Mouse (Mus musculus) urinary bladder, postnatal 10 days (tissue): Measurements from ENCODE around the gene Birc3.
A peak's percentile ranks its signal among the peaks of the same experiment; 100 is the strongest.
"Not testable (repeated sequence)": the region's sequence is repeated elsewhere in the genome, so short reads cannot be mapped to it uniquely, and the experiment has no call there.

Source experiments
- DNase-seq: peaks from one replicate; pipeline ENCODE4 v3.0.0; 2022; ENCODE audit warnings: low spot score

Birc3 gene

DNA sequence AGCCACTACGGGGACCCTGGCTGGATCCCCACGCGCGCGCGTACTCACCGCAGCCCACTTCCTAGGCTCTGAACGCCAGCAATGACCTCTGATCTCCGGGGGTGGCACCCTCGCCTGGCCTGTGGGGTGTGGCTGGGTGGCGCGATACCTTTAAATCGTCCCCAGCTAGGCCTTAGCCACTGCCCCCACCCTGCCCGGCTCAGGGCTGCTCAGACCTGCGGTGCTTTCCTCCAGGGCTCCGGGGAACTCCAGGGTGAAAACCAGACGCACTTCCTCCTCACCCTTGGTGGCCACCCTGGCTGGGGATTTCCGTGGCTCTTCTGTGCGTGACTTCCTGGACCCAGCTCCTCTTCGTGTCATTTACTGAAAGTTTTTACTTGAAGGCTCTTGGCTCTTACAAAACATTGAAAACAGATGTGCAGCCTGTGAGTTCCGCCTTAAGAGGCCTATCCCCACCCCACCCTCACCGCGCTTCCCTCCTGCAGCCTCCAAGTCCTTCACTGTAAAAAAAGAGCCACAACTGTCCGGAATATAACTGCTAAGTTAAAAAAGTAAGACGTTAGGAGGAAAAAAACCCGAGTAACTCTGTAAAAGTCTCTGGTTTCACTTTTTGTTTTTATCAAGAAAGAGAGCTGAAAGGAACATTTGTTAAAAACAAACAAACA, at the start of gene Birc3:
Gene Birc3, minus strand, starts transcription at position 412 of the 665 bp plus-strand sequence.
- peak; percentile 14 for DNase-seq

DNA sequence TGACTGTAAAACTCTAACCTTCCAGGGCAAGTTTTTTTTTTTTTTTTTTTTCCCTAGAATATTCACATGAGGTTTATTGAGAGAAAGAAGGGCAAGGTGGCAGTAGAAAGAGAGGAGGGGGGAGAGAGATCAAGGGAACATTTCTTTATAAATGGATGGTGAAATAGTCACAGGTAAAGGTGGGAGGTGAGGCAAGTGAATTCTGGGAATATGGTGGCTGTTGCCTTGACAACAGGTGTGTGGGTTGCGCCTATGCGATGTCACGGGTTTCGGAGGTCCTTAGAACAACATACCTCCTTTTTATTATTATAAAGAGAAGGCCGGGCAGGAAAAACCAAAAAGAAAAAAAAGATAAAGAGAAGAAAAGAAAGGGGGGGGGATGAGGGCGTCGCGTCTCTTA, 41.9 kb upstream of the Birc3 start:
- DNase-seq: no peak

DNA sequence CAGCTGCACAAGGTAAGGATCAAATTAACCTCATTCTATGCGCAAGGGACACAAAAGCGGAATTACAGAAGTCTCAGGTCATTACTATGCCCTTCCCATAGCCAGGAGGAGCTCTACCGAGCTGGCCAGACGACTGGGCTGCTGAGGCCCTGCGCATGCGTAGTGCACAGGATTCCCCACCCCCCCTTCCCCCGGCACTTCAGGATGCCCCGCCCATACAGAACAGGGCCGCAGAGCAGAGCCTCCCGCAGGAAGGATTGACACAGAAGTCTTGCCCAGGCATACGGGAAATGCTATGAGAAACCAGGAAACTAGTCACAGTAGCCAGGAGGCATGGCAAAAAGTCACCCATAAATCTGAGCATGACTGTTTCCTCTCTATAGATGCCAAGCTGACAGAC, 41.5 kb upstream of the Birc3 start:
- no peak for DNase-seq

DNA sequence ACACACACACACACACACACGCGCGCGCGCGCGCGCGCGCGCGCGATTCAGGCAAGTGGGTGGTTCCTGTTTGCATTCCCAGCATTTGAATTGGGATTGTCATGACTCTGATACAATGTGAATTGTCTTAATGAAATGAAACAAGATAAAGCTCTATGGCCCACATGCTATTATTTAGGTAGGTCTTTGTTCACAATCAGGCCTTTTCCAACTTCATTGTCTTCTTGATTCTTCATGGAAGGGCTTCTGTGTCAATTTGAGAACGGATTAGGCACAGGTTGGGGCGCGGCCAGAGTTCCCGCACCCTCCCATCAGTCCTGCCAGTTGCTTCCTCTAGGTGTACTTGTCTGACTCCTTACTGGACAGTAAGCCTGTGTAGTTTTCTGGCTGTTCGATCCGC, 41.0 kb upstream of the Birc3 start:
- DNase-seq: no peak

DNA sequence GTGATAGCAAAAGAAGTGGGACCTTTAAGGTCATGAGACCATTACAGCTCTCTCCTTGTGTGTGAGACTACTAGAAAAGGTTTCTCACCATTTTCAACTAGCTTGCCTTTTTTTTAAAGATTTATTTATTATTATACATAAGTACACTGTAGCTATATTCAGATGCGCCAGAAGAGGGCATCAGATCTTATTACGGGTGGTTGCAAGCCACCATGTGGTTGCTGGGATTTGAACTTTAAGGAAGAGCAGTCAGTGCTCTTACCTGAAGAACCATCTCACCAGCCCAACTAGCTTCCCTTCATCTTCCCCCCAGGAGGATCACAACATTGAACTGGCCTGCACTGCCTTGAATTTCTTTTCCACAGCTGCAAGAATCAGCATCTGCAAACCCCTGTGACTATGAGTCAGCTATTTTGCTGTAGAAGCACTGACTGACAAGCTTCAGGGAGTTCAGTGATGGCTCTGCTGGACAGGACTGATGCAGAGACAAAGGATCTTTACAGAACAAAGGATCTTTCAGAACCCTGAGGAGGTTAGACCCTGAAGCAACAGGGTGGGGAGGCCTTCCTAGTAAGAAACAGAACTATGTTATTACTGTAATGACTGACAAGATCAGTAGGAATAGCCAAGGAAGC, 34.5 kb upstream of the Birc3 start:
- DNase-seq: no peak

DNA sequence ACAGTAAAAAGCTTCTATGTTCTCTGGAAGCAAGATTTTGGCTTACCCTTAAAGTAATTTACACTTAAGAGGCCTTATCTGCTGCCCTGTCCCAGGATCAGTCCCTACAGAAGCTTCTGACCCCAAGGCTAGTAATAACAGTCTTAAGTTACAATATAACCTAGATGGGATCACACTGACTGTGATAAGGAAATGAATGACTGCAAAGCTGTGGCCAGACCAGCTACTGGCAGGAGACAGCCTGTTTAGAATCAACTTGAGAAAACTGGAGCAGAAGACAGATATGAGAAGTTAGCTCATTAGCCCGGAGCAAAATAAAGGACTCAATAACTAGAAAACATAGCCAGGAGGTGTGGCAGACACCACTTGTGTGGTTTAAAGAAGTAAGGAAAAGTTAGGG, 33.6 kb upstream of the Birc3 start:
- no peak for DNase-seq

DNA sequence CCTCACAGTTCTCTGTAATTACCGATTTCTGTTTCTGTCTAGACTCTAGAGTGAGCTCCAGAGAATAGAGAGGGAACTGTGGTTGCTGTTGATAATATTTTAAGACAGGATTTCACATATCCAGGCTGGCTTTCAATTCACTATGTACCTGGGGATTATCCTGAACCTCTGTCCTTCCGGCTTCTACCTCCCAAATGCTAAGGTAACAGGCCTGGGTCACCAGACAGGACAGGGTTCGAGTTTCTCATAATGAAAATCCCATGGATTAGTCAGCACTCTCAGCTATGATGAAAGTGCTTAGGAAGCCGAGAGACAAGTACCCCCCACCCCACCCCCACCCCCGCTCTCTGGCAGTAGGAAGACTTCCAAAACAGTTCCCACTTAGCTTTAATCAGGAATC, 30.8 kb upstream of the Birc3 start:
- DNase-seq: no peak

DNA sequence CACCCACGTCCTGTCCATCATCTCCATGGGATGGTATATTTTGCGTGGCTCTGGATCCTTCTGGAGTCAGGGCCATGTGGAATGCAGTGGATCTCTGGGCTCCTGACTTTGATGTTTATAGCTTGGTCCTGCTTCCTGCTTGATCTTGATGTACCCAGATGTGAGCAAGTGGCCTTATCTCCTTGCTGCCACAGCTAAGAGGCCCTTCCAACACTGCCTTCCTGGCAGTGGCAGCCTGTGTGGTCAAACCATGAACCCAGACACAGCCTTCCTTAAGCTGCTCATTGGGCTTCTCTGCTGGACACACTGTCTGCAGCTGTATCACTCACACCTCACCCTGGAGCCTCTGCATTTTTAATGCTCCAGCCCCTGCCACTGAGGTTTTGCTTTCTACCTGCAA, 30.3 kb upstream of the Birc3 start:
- no peak for DNase-seq

DNA sequence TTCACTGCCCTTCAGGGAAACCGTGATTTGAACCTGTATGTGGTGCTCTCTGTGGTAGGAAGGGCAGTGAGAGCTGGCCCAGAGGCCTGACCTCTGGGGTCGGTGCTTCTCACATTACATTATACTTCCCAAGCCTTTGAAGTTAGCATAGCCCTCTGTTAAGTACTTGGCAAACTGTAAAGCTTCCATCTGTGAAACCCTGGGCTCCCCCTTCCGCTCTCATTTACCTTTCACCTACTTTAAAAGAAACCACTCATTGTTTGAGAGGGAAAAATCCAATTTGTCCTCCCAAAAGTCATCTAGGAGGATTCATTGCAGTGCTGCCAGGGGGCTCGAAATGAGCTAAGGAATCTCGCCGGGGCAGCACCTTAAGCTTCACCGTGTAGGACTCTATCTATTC, 29.3 kb upstream of the Birc3 start:
- no peak for DNase-seq

DNA sequence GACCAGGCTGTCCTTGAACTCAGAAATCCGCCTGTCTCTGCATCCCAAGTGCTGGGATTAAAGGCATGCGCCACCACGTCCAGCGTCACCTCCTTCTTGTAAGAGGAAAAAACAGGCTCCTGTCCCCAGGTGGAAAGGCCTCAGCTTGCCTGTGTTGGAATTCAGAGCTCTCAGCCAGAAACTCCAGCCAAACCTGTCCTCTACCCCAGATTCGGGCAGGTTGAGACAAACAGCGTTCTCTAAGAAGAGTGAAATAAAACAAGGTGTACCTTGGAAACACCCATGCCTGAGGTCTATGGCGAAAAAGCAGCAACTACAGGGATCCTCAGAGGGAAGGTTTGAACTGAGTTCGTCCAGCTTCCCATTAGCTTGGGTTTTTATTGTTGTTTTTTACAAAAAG, 28.0 kb upstream of the Birc3 start:
- no peak for DNase-seq

DNA sequence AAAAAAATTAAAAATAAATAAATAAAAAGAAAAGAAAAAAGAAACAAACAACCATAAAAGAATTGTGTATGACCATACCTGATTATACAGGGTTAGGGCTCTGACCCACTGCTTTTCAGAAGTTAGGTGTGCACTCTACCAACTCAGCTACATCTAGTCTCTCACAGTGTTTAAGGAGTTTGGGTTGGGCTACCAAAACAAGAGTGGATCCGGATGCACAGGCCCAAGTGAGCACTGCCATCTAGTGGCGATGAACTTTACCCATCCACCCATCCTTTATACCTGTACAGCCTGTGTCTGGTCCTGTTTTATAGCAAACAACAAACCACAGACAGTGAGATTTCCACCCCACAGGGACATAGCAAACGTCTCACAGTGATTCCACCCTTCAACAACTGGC, 24.5 kb upstream of the Birc3 start:
- DNase-seq: no peak

DNA sequence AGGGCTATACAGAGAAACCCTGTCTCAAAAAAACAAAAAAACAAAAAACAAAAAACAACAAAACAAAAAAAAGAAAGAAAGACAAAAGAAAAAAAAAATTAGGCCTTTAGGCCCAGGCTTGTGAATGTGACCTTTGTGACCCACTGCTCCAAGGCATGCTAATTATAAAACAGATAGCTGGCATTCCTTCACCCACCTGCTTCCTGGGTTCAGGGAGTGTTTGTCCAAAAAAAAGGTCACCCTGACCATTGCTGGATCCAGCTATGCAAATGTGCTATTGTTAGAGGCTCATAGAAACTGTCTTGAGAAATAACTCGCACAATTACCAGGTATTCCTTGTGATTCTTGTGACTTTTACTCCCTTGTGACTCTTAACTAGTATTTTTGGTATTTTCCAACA, 18.8 kb upstream of the Birc3 start:
- not testable (repeated sequence) for DNase-seq

DNA sequence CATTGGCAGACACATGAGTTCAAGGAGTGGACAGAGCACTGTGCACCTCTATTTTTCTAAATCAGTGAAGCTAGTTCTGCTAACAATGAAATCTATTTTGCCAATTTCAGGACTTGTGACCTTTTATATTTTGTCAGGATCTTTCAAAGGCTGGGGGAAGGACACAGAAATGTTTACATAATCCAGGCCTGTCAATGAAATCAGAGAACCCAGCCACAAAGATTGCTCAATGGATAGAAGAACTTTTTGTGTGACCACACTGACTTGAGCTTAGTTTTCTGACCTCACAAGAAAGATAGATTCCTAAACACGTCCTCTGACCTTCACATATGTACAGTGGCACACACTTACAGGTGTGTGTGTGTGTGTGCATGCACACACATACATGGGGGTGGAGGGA, 18.2 kb upstream of the Birc3 start:
- no peak for DNase-seq

DNA sequence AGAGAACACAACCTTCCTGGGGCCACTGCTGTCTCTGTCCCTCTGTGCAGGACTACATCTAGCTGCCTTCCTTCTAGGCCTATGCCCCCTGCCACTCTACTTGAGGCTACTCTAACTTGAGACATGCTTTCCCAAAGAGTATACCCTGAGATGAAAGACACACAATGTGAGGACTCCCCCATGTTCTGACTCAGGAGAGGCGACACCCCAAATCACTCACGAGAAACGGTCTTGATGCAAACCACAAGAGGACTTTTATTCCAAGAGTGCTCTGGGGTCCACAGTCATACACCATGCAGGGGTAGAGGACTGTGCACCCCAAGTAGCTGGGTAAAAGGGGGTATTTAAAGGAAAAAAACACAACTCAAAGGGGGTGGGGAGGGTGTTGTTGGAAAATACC, 11.4 kb upstream of the Birc3 start:
- DNase-seq: no peak

DNA sequence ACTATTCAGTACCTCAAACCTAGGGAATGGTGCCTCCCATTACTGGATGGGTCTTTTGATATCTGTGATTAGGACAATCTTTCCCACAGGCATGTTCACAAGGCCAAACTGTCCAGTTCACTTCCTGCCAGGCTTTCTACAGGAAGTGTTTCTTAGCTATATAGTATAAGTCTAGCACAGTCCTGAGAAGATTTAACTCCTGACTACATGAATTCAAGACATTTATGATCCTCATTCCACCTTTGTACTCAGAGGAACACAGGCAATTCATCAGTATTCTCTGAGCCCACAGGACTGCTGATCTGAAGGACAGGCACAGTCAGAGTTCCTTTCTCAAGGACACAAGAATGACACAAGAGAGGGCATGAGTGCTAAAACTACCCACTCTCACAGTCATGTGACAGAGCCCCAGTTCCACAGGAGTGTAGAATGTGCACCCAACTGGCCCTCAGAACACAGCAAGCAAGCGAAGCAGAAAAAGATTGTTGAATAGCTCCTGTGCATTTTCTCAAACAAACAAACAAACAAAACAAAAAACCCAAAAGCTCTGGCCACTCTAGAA, 9.4 kb upstream of the Birc3 start:
- DNase-seq: no peak

DNA sequence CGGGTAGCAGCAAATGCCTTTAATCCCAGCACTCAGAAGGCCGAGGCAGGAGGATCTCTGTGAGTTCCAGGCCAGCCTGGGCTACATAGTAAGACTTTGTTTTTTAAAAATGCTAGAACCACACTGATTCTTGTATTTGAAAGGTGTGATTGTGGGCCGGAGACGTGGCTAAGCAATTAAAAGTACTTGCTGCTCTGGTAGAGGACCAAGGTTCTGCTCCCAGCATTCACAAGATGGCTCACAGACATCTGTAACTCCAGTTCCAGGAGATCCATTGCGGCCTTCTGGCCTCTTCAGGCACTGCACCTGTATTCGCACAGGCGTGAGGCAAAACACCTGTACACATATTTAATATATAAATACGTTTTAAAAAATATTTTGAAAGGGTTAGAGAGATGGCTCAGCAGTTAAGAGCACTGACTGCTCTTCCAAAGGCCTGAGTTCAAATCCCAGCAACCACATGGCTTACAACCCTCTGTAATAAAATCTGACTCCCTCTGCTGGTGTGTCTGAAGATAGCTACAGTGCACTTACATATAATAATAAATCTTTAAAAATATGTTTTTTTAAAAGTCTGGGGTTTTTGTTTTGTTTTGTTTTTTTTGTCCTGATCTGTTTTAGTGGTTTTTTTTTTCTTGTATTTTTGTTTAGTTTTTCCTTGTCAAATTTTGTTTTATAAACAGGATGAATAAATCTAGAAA, 675 bp upstream of the Birc3 start:
- no peak for DNase-seq

DNA sequence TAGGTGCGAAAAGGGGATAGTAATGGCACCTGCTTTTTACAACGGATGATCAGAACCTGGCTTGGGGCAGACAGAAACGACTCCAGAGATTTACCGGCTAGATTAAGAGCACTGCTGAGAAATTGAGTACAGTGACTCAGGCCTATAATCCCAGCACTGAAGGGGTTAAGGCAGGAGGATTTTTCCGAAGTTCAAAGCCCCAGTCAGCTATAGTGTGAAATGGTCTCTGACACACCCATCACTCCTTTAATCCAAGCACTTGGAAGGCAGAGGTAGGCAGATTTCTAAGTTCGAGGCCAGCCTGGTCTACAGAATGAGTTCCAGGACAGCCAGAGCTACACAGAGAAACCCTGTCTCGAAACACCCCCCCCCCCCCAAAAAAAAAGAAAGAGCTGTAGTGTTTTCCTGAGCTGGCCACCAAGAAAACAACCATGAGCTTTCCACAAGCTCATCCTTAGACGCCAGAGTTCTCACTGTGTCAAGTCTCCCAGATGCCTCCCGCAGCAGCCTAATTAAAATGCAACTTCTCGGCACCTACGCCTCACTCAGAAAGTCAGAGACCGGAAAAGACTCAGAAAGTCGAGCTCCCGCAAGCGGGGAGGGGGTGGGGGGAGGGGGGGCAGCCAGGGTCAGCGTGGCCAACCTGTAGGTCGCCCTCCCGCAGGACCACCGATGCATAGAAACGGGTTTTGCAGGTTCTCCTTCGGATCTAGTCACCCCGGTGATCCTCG, 777 bp downstream of the Birc3 start:
- DNase-seq: no peak

DNA sequence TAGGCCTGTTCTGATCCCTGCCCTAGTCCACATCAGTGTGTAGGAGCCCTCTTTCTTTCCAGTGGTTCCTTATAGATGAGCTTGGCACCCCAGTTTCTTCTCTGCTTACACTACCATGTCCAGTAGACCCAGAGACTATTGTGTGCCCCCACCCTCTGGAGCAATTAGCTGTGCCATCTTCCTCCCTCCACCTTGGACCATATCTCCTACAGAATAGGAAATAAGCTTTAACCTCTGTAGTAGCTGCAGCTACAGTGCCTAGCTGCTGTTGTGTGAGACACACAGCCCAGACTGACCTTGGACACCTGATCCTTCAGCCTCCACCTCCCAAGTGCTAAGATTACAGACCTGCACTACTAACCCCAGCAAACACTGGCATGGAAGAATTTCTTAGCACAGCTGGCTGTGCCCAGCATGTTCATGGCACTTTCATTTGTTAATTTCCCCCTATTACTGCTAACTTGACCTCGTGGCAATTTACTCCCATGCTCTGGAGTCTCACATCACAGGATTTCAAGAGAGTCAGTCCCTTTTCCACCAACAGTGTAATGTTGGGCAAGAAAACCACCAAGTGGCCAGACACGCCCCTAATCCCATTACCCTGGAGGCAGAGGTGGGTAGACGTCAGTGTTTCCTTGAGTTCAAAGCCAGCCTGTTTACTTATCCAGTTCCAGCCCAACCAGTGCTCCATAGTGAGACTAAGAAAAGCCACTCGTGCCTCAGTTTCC, 1.5 kb downstream of the Birc3 start:
- no peak for DNase-seq

DNA sequence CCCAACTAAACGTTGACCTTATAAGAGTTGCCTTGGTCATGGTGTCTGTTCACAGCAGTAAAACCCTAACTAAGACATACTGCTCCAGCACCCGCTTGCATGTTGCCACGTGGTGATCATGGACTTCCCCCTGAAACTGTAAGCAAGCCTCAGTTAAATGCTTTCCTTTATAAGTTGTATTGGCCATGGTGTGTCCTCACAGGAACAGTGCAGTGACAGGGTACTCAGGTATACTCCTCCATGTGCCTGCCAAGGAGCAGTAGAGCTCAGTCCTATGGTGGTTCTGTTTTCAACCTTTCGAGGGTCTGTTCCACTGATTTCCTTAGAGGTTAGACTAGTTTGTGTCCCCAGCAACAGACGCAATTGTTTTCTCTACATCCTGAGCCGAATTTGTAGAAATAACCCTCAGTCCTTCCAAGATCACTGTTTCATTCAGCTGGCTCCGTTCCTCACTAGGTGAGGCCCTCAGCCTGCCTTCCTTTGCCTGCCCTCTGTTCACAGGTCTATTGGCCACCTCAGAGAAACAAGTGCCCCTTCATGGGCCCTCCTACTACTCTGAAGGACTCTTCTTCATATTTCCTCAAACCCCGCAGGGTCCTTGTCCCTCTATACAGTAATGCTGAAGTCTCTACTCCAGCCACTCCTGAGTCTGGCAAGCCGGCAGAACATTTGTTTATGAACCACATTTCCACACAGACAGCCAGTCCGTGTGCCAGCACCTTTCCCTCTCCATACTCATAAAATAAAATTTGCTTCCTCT, 2.2 kb downstream of the Birc3 start:
- DNase-seq: no peak

DNA sequence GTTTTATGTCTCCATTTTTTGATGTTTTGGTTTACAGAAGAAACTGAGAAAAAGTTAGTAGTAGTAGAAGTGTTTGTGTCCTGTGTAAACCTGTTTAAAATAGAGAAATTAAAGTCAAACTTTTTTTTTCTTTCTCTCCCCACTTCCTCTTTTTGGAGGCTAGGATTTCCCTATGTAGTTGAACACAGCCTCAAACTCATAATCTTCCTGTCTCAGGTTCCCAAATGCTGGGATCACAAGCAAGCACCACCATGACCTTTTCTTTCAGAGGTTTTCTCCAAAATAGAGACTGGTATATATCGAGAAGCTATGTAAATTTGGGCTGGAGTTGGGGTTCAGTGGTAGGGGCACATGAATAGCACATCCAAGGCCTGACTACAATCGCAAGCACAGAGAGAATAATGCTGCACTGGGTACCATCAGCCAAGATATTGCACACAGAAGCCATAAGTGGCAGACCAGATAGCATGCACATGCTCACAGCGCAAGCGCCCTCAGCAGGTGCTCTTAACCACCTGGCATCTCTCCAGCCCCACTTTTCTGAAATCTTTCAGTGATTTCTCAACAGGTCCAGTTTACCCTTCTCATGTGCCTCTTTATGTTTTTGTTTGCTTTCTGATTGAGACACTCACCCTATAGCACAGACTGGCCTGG, 4.0 kb downstream of the Birc3 start:
- DNase-seq: no peak

DNA sequence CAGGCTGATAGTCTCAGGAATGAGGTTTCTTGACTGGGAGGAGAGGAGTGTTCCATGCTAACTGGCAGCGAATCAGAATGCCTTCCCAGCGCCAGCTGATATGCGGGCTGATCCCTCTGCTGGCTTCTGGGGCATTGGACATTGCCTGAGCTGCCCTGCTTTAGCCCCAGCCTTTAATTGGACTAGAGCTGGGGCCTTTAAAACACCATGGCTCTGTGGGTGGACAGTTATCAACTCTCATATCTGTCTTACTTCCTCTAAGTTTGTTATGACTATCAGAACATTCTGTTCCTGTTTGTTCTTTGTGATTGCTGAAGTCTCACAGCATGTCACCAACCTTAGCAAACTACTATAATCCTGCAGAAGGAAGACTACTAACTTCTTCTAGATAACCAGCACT, 5.0 kb downstream of the Birc3 start:
- DNase-seq: no peak
